Mouse (Mus musculus) forebrain, embryonic 16.5 days (tissue): ENCODE measurements around the gene Idh2. TPM values are rescaled to one million over a fixed set of nuclear protein-coding genes. Genes with fewer than 3 reads are reported as not detected.

Source experiments
- polyA plus RNA-seq: library from polyadenylated mRNA; unstranded; fragments of >200 nt; fragmentation: Nextera tagmentation; extraction: Ambion mirVana; gene quantifications from 2 replicates; pipeline ENCODE4 v1.2.1, GENCODE M21; 2015

The Idh2 gene
- polyA plus RNA-seq, 1 experiment from 2014 or later: 286 TPM

Other genes with a start within 250 kb of the Idh2 start
- gene Ap3s2, start 194.7 kb downstream of the Idh2 start, polyA plus RNA-seq: 45.1 and 48.7 TPM in 2 replicates
- gene Arpin, start 180.0 kb downstream of the Idh2 start, polyA plus RNA-seq: 12.5 and 14.4 TPM in 2 replicates
- gene Zfp710, start 90.6 kb downstream of the Idh2 start, polyA plus RNA-seq: 18.7 and 19.6 TPM in 2 replicates
- 20.6 and 26.6 TPM in 2 replicates for gene Sema4b, start 71.4 kb upstream of the Idh2 start, polyA plus RNA-seq
- 26.5 and 26.7 TPM in 2 replicates for gene Cib1, start 117.4 kb upstream of the Idh2 start, polyA plus RNA-seq
- 3.4 and 3.9 TPM in 2 replicates for gene Gdpgp1, start 117.5 kb upstream of the Idh2 start, polyA plus RNA-seq
- 1.0 and 1.2 TPM in 2 replicates for gene Ttll13, start 131.0 kb upstream of the Idh2 start, polyA plus RNA-seq
- 66.9 and 67.9 TPM in 2 replicates for gene Ngrn, start 145.8 kb upstream of the Idh2 start, polyA plus RNA-seq
- gene Vps33b, start 154.3 kb upstream of the Idh2 start, polyA plus RNA-seq: 17.9 and 27.0 TPM in 2 replicates
- gene Prc1, start 179.1 kb upstream of the Idh2 start, polyA plus RNA-seq: 72.9 and 90.4 TPM in 2 replicates
- 8.7 and 17.2 TPM in 2 replicates for gene Rccd1, start 209.1 kb upstream of the Idh2 start, polyA plus RNA-seq
- 47.7 and 56.3 TPM in 2 replicates for gene Unc45a, start 225.6 kb upstream of the Idh2 start, polyA plus RNA-seq
- 22.5 and 23.8 TPM in 2 replicates for gene Hddc3, start 227.7 kb upstream of the Idh2 start, polyA plus RNA-seq